Mouse (Mus musculus) liver, postnatal 0 days (tissue): Measurements from ENCODE around the gene Cfap58.

Experiments used
- CTCF ChIP-seq: sonication (generic); IDR thresholded peaks from 2 replicates; pipeline ENCODE4 v1.5.1; 2016; ENCODE audit warnings: antibody characterized with exemption, low read depth
- EP300 ChIP-seq: IDR thresholded peaks from 2 replicates; pipeline ENCODE4 v1.6.1; 2016; ENCODE audit warnings: antibody characterized with exemption, low read depth, mild to moderate bottlenecking

- TF ChIP-seq CTCF (no peak), EP300 (no peak)
These were observed 52.1 kb downstream of the Cfap58 start for GRCm38 (mm10) chr19:47989575-47989891.
